Mouse (Mus musculus): ENCODE results near the gene Olfr1215.
"Not testable (repeated sequence)": the region's sequence is repeated elsewhere in the genome, so short reads cannot be mapped to it uniquely, and the experiment has no call there.

Olfr1215 gene

GRCm38 (mm10) chr2:89006873-89007272, at the start of gene Olfr1215:
Gene Olfr1215, minus strand, starts transcription at chr2:89006973.
- no peak for DNase-seq (ENCODE audit: low read depth, low spot score)

- no peak for DNase-seq (ENCODE audit: low read depth, low spot score)
These were observed 25.2 kb upstream of the Olfr1215 start, which contains the start of gene Olfr1217 for GRCm38 (mm10) chr2:89031965-89032364. Gene Olfr1217, minus strand, starts transcription at chr2:89032065.

- not testable (repeated sequence) for DNase-seq (ENCODE audit: low read depth, low spot score)
These were observed 14.7 kb upstream of the Olfr1215 start for GRCm38 (mm10) chr2:89021436-89021835.

- DNase-seq (ENCODE audit: low read depth, low spot score): no peak
These were observed 11.5 kb upstream of the Olfr1215 start, which contains the start of gene Olfr1216 for GRCm38 (mm10) chr2:89018240-89018639. Gene Olfr1216, minus strand, starts transcription at chr2:89018340.

GRCm38 (mm10) chr2:88992553-88992952, 14.2 kb downstream of the Olfr1215 start, which contains the start of gene Olfr1214:
Gene Olfr1214, minus strand, starts transcription at chr2:88992653.
- no peak for DNase-seq (ENCODE audit: low read depth, low spot score)

GRCm38 (mm10) chr2:88980181-88980580, 26.6 kb downstream of the Olfr1215 start, which contains the start of gene Gm13762:
Gene Gm13762, minus strand, starts transcription at chr2:88980281.
- no peak for DNase-seq (ENCODE audit: low read depth, low spot score)

GRCm38 (mm10) chr2:88953669-88954068, 53.1 kb downstream of the Olfr1215 start, which contains the start of gene Olfr1212:
Gene Olfr1212, plus strand, starts transcription at chr2:88953969.
- DNase-seq (ENCODE audit: low read depth, low spot score): no peak
